Mouse (Mus musculus) T-cell, adult 66 days (primary cell): ENCODE results near the gene Pycard. TPM values are rescaled to one million over a fixed set of nuclear protein-coding genes. Genes with fewer than 3 reads are reported as not detected.

Source experiments
- total RNA-seq, 2 experiments: library from RNA; stranded (reverse); gene quantifications; 3 replicates in 1 of 2; 4 replicates in 1 of 2; pipeline ENCODE4 v1.2.4; 2023

The Pycard gene
- 10 to 100 TPM; 45.2 to 62.4 TPM for total RNA-seq

GRCm38 (mm10) chr7:127993341-127993977 lies at the start of gene Pycard:
TSS of gene Pycard (minus strand) at chr7:127993867.

DNA sequence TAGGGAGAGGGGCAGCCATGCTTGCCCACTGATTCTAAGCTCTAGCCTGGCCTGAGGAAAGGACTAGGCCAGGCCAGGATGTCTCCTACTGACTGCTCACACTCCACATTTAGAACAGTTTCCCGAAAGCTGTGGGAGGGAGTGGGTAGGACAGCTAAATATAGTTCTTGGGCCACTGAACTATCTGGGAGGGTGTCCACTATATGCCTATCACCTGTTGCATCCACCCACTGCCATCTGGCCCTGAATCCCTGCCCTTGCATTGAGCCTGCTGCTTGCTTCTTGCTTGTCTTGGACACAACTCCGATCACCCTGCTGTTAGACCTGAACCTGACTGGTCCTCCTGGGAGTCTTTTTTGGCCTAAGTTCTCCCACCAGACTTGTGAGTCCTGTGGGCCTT lies 10.0 kb upstream of the Pycard start, which contains the start of gene Trim72:
TSS of gene Trim72 (plus strand) at position 262 of the 400 bp plus-strand sequence.

GRCm38 (mm10) chr7:127967004-127967921 lies 26.4 kb downstream of the Pycard start, which contains the start of gene Fus:
TSS of gene Fus (plus strand) at chr7:127967457.

GRCm38 (mm10) chr7:127946470-127947023 lies 47.1 kb downstream of the Pycard start, which contains the start of gene Prss36:
TSS of gene Prss36 (minus strand) at chr7:127946725.

Other genes with a start within 250 kb of the Pycard start
- 10 to 100 TPM in 1 of 2 experiments, 1 to 10 TPM in 1; 6.8 to 11.5 TPM for gene Fbxl19, start 249.3 kb downstream of the Pycard start, total RNA-seq
- gene Orai3, start 224.1 kb downstream of the Pycard start, total RNA-seq, result 10 to 100 TPM; 13.5 to 17.7 TPM
- gene Setd1a, start 217.2 kb downstream of the Pycard start, total RNA-seq, result 10 to 100 TPM; 79.5 to 80.7 TPM
- not detected for gene Gm49388, start 208.3 kb downstream of the Pycard start, total RNA-seq
- gene Hsd3b7, start 193.3 kb downstream of the Pycard start, total RNA-seq, result 1 to 10 TPM; 4.7 to 7.1 TPM
- gene Stx4a, start 169.6 kb downstream of the Pycard start, total RNA-seq, result 100 to 1,000 TPM; 144 to 145 TPM
- not detected for gene Stx1b, start 169.3 kb downstream of the Pycard start, total RNA-seq
- 100 to 1,000 TPM in 1 of 2 experiments, 10 to 100 TPM in 1; 99.7 to 102 TPM for gene Zfp646, start 117.6 kb downstream of the Pycard start, total RNA-seq
- gene Zfp668, start 117.0 kb downstream of the Pycard start, total RNA-seq, result 10 to 100 TPM; 24.2 to 27.3 TPM
- under 1 TPM; 0.53 to 0.76 TPM for gene Prss53, start 102.9 kb downstream of the Pycard start, total RNA-seq
- not detected for gene Gm21974, start 98.4 kb downstream of the Pycard start, total RNA-seq
- 10 to 100 TPM; 12.4 to 16.7 TPM for gene Vkorc1, start 98.2 kb downstream of the Pycard start, total RNA-seq
- 10 to 100 TPM; 24.6 to 33.4 TPM for gene Bckdk, start 89.8 kb downstream of the Pycard start, total RNA-seq
- gene Kat8, start 81.4 kb downstream of the Pycard start, total RNA-seq, result 10 to 100 TPM; 41.0 to 43.8 TPM
- gene Prss8, start 63.8 kb downstream of the Pycard start, total RNA-seq, result not detected
- 1 to 10 TPM in 1 of 2 experiments, under 1 TPM in 1; 0.74 to 1.5 TPM for gene Prss36, start 47.1 kb downstream of the Pycard start, total RNA-seq
- 100 to 1,000 TPM; 709 to 864 TPM for gene Fus, start 26.4 kb downstream of the Pycard start, total RNA-seq
- 1 to 10 TPM; 1.3 to 6.0 TPM for gene Trim72, start 10.1 kb upstream of the Pycard start, total RNA-seq
- gene Itgam, start 68.8 kb upstream of the Pycard start, total RNA-seq, result 1 to 10 TPM in 1 of 2 experiments, under 1 TPM in 1; 0.83 to 2.7 TPM
- not detected for gene Gm49368, start 68.8 kb upstream of the Pycard start, total RNA-seq
- gene Itgax, start 135.7 kb upstream of the Pycard start, total RNA-seq, result 1 to 10 TPM; 1.4 to 5.0 TPM
- 1 to 10 TPM; 4.5 to 5.0 TPM for gene Itgad, start 160.5 kb upstream of the Pycard start, total RNA-seq
- not detected for gene Cox6a2, start 212.5 kb upstream of the Pycard start, total RNA-seq
- 10 to 100 TPM; 24.1 to 25.7 TPM for gene Armc5, start 243.5 kb upstream of the Pycard start, total RNA-seq
- gene 9130023H24Rik, start 244.2 kb upstream of the Pycard start, total RNA-seq, result 1 to 10 TPM; 3.8 to 3.9 TPM